Mouse (Mus musculus) left cerebral cortex, adult 11 months (tissue): Measurements from ENCODE around the gene Akip1.

Experiments
- DNase-seq: peaks from one replicate; pipeline ENCODE4 v3.0.0; 2022; ENCODE audit warnings: low spot score

Gene Akip1

GRCm38 (mm10) chr7:109707023-109707785 lies 3.7 kb downstream of the Akip1 start:
- no peak for DNase-seq

GRCm38 (mm10) chr7:109708961-109709382 lies 5.5 kb downstream of the Akip1 start:
- no peak for DNase-seq

- DNase-seq, result no peak
Measured at GRCm38 (mm10) chr7:109710069-109710468, 6.6 kb downstream of the Akip1 start.

- DNase-seq, result no peak
Measured at GRCm38 (mm10) chr7:109712198-109712597, 8.7 kb downstream of the Akip1 start.

GRCm38 (mm10) chr7:109713434-109713982 lies 10.0 kb downstream of the Akip1 start:
- DNase-seq, result no peak

GRCm38 (mm10) chr7:109719286-109719685 lies 15.8 kb downstream of the Akip1 start:
- DNase-seq, result no peak

- no peak for DNase-seq
Measured at GRCm38 (mm10) chr7:109722618-109723017, 19.1 kb downstream of the Akip1 start.

- no peak for DNase-seq
Measured at GRCm38 (mm10) chr7:109723114-109723513, 19.6 kb downstream of the Akip1 start.

- no peak for DNase-seq
Measured at GRCm38 (mm10) chr7:109723697-109724096, 20.2 kb downstream of the Akip1 start, which contains the start of gene BC051019. Gene BC051019, minus strand, starts transcription at chr7:109723850.

GRCm38 (mm10) chr7:109731626-109732025 lies 28.1 kb downstream of the Akip1 start, which contains the start of gene Ascl3:
Gene Ascl3, minus strand, starts transcription at chr7:109731726.
- DNase-seq, result no peak

- no peak for DNase-seq
Measured at GRCm38 (mm10) chr7:109734806-109735205, 31.3 kb downstream of the Akip1 start.

- no peak for DNase-seq
Measured at GRCm38 (mm10) chr7:109739822-109740370, 36.4 kb downstream of the Akip1 start.

- no peak for DNase-seq
Measured at GRCm38 (mm10) chr7:109741060-109741459, 37.6 kb downstream of the Akip1 start.

GRCm38 (mm10) chr7:109741703-109742102 lies 38.2 kb downstream of the Akip1 start:
- DNase-seq, result no peak

- no peak for DNase-seq
Measured at GRCm38 (mm10) chr7:109747747-109748146, 44.3 kb downstream of the Akip1 start.

- no peak for DNase-seq
Measured at GRCm38 (mm10) chr7:109751427-109752007, 48.0 kb downstream of the Akip1 start.

GRCm38 (mm10) chr7:109752008-109752925 lies 48.8 kb downstream of the Akip1 start, which contains the start of gene Tmem9b:
Gene Tmem9b, minus strand, starts transcription at chr7:109752875.
- peak; percentile 65 for DNase-seq

- DNase-seq, result no peak
Measured at GRCm38 (mm10) chr7:109754034-109754433, 50.5 kb downstream of the Akip1 start.

GRCm38 (mm10) chr7:109756291-109756690 lies 52.8 kb downstream of the Akip1 start:
- no peak for DNase-seq
